Mouse (Mus musculus): Measurements from ENCODE around the gene Atad2b.

GRCm38 (mm10) chr12:4889251-4889650 is 27.9 kb upstream of the Atad2b start:
- no peak for TF ChIP-seq CTCF (IDR thresholded peaks at IDR 0.05; ENCODE audit: low read depth, low read length)
- no peak for TF ChIP-seq GATA1 (IDR thresholded peaks at IDR 0.05; ENCODE audit: borderline replicate concordance, low read length)
- TF ChIP-seq GATA2 (IDR thresholded peaks at IDR 0.05; ENCODE audit: borderline replicate concordance, low read depth, low read length): no peak
- TF ChIP-seq TAL1 (conservative IDR thresholded peaks at IDR 0.05; ENCODE audit: low read depth, low read length): no peak

Data from G1E (cell line).